Mouse (Mus musculus) right cerebral cortex, adult 18-20 months (tissue): ENCODE measurements around the gene Hhat.

Experiments
- DNase-seq: peaks from one replicate; pipeline ENCODE4 v3.0.0; 2022; ENCODE audit warnings: mixed read lengths

Gene Hhat

GRCm38 (mm10) chr1:192647361-192647760, 123.7 kb downstream of the Hhat start:
- no peak for DNase-seq

- no peak for DNase-seq
Observed at GRCm38 (mm10) chr1:192642126-192642525, 128.9 kb downstream of the Hhat start.

- DNase-seq = no peak
Observed at GRCm38 (mm10) chr1:192639175-192639574, 131.8 kb downstream of the Hhat start.

- DNase-seq = no peak
Observed at GRCm38 (mm10) chr1:192621843-192622242, 149.2 kb downstream of the Hhat start.

- no peak for DNase-seq
Observed at GRCm38 (mm10) chr1:192613271-192613670, 157.8 kb downstream of the Hhat start.

GRCm38 (mm10) chr1:192611996-192612739, 158.9 kb downstream of the Hhat start:
- DNase-seq = no peak

GRCm38 (mm10) chr1:192606876-192607275, 164.1 kb downstream of the Hhat start:
- DNase-seq = no peak

- DNase-seq = no peak
Observed at GRCm38 (mm10) chr1:192604413-192604812, 166.6 kb downstream of the Hhat start.

- no peak for DNase-seq
Observed at GRCm38 (mm10) chr1:192603556-192603955, 167.5 kb downstream of the Hhat start.

GRCm38 (mm10) chr1:192601206-192601605, 169.8 kb downstream of the Hhat start:
- DNase-seq = no peak

GRCm38 (mm10) chr1:192599746-192600145, 171.3 kb downstream of the Hhat start:
- no peak for DNase-seq

- peak; percentile 90 for DNase-seq
Observed at GRCm38 (mm10) chr1:192598380-192598779, 172.6 kb downstream of the Hhat start.

- peak; percentile 35 for DNase-seq
Observed at GRCm38 (mm10) chr1:192595426-192595825, 175.6 kb downstream of the Hhat start.

- no peak for DNase-seq
Observed at GRCm38 (mm10) chr1:192593492-192593891, 177.5 kb downstream of the Hhat start.

- DNase-seq = peak; percentile 90
Observed at GRCm38 (mm10) chr1:192587451-192587850, 183.6 kb downstream of the Hhat start.

- no peak for DNase-seq
Observed at GRCm38 (mm10) chr1:192585289-192585688, 185.7 kb downstream of the Hhat start.

GRCm38 (mm10) chr1:192582921-192583320, 188.1 kb downstream of the Hhat start:
- no peak for DNase-seq

GRCm38 (mm10) chr1:192564691-192565090, 206.3 kb downstream of the Hhat start:
- DNase-seq = no peak

- DNase-seq = no peak
Observed at GRCm38 (mm10) chr1:192559341-192559740, 211.7 kb downstream of the Hhat start.

- DNase-seq = peak; percentile 49
Observed at GRCm38 (mm10) chr1:192557978-192558594, 212.9 kb downstream of the Hhat start.

- DNase-seq = peak; percentile 73
Observed at GRCm38 (mm10) chr1:192555516-192555915, 215.5 kb downstream of the Hhat start.

GRCm38 (mm10) chr1:192550561-192550960, 220.5 kb downstream of the Hhat start:
- DNase-seq = no peak

GRCm38 (mm10) chr1:192546843-192547242, 224.2 kb downstream of the Hhat start:
- DNase-seq = no peak

- no peak for DNase-seq
Observed at GRCm38 (mm10) chr1:192544901-192545300, 226.1 kb downstream of the Hhat start.

GRCm38 (mm10) chr1:192544091-192544490, 226.9 kb downstream of the Hhat start:
- DNase-seq = no peak
